Mouse (Mus musculus): Measurements from ENCODE around the gene Gm12166.

Gm12166 gene

DNA sequence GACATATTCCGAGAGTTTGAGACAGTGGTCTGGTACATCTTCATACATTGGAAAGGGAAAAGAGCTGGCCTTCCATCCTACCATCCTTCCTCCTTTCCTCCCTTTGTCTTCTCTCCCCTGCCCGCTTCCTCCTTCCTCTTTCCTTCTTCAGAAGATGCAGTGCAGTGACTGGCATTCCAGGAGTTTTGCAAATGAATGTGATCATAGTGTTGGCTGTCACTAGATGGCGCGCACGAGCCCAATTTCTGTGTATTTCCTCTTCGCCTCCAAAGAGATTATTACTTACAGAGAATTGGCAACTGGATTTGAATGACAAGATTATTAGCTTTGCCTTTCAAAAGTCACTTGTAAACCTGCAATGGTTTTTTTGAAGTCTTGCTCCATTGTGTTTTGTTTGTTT, 36.1 kb downstream of the Gm12166 start:
- DNase-seq (ENCODE audit: low read depth, low spot score) = peak; percentile 59

All from retina, postnatal 7 days (tissue).